Mouse (Mus musculus) intestine, postnatal 0 days (tissue): ENCODE data around the gene Gm20683. TPM values are rescaled to one million over a fixed set of nuclear protein-coding genes. Genes with fewer than 3 reads are reported as not detected.
A peak's percentile ranks its signal among the peaks of the same experiment; 100 is the strongest.

Source experiments
- ATAC-seq: fragments of 200-750 bp; cut with Nextera tagmentation; 2 replicates; pipeline ENCODE4 v1.8.0; 2017; ENCODE audit warnings: mild to moderate bottlenecking, moderate TSS enrichment, moderate library complexity
- H3K27ac ChIP-seq: fragments of 300-500 bp; sonication (generic); 2 replicates; pipeline ENCODE4 v1.5.1; 2014; ENCODE audit warnings: mild to moderate bottlenecking, low read depth, low read length, moderate library complexity
- H3K27me3 ChIP-seq: fragments of 300-500 bp; sonication (generic); replicated peaks from 2 replicates; pipeline ENCODE4 v1.6.1; 2014; ENCODE audit warnings: low read length, mixed read lengths; ENCODE audit not compliant: control insufficient read depth, insufficient read depth
- H3K36me3 ChIP-seq: fragments of 300-500 bp; sonication (generic); 2 replicates; pipeline ENCODE4 v1.6.1; 2014; ENCODE audit warnings: mild to moderate bottlenecking, moderate library complexity; ENCODE audit not compliant: control insufficient read depth, insufficient read depth
- H3K4me1 ChIP-seq: fragments of 300-500 bp; sonication (generic); replicated peaks from 2 replicates; pipeline ENCODE4 v1.6.1; 2014; ENCODE audit warnings: antibody characterized with exemption, low read length, mixed read lengths; ENCODE audit not compliant: control insufficient read depth, insufficient read depth
- H3K4me2 ChIP-seq: fragments of 300-500 bp; sonication (generic); replicated peaks from 2 replicates; pipeline ENCODE4 v1.6.1; 2014; ENCODE audit warnings: low read depth, mild to moderate bottlenecking, moderate library complexity
- H3K4me3 ChIP-seq: fragments of 300-500 bp; sonication (generic); 2 replicates; pipeline ENCODE4 v1.5.1; 2014; ENCODE audit warnings: low read depth, low read length
- H3K9ac ChIP-seq: fragments of 300-500 bp; sonication (generic); 2 replicates; pipeline ENCODE4 v1.6.1; 2014; ENCODE audit warnings: mild to moderate bottlenecking, low read depth, low read length
- H3K9me3 ChIP-seq: fragments of 300-500 bp; sonication (generic); 2 replicates; pipeline ENCODE4 v1.6.1; 2016; ENCODE audit warnings: mixed run types; ENCODE audit not compliant: control insufficient read depth
- CTCF ChIP-seq: sonication (generic); IDR thresholded peaks from 2 replicates; pipeline ENCODE4 v1.5.1; 2016; ENCODE audit warnings: low read depth, mild to moderate bottlenecking, control low read depth, antibody characterized with exemption, moderate library complexity
- WGBS: fragments of 180-500 bp; shearing (Covaris S2); extraction: QIAGEN DNeasy Blood & Tissue Kit; methylation state at CpG from one replicate; pipeline ENCODE4 v1.1.7; 2014; 5-methylcytosine and 5-hydroxymethylcytosine counted together
- polyA plus RNA-seq: library from polyadenylated mRNA; unstranded; fragments of >200 nt; fragmentation: Nextera tagmentation; extraction: Ambion mirVana; gene quantifications from 2 replicates; pipeline ENCODE4 v1.2.1, GENCODE M21; 2015

Gene Gm20683
- polyA plus RNA-seq, 1 experiment from 2014 or later: 0.90 TPM

DNA sequence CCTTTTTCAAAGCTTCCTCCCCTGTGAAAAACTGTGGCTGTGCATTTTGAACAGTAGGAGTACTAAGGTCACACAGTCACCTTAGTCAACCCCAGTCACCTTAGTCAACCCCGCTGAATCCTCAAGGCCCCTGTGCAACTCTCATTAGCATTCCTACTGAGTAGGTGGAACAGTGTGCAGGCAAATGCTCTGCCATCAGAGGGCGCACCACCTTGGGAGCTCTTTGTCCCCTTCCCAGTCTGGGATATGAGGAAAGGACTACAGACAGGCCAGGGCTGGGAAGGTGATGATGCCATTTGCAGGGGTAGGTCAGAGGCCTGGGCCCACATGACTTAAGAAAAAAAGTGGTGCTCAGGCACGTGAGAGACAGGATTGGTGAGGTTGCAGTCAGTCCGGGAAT lies 37.7 kb upstream of the Gm20683 start:
- Histone ChIP-seq H3K9me3 (no peaks in the 10 kb centered on the region), H3K4me1 (peaks cover 6% of the 10 kb centered on the region; the same call in 1 of the 2 replicates), H3K4me3 (no peak overlapping the region), H3K27ac (no peak overlapping the region), H3K27me3 (no peaks in the 10 kb centered on the region), H3K9ac (no peak overlapping the region), H3K36me3 (peaks cover 32% of the 10 kb centered on the region), H3K4me2 (no peak overlapping the region)
- peak; percentile 74 for TF ChIP-seq CTCF
- ATAC-seq: 0 out of 2 replicates have a peak, but pooled peaks have one; percentile 1
- 58% methylated on average over 4 of the region's 4 CpGs for WGBS

DNA sequence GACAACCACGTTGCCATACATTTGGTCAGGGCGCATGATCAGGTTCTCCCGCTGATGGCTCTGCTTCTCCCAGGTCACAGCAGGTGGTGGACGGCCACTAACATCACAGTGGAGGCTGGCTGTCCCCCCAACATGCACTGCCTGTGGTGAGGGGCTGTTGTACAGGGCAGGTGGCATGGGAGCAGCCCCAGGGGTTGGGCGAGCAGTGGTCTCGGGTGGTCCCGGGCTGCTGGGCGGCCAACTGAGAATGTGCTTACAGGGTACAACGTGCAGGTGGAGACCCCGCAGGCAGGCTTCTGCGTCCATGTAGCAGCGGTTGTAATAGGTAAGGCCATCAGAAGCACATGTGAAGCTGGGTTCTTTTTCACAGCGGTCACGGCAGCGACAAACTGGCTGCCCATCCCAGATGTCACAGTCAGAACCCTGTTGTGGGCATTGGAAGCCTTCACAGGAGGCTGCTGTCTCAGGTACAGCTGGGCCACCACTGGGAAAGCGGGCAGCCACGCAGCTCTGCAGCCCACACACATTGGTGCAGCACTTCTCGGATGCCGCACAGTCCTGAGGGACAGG lies 37.1 kb upstream of the Gm20683 start:
- peaks cover 28% of the 10 kb centered on the region for H3K36me3 ChIP-seq
- H3K9me3 ChIP-seq: no peaks in the 10 kb centered on the region
- no peak overlapping the region for H3K4me3 ChIP-seq
- WGBS: 93% methylated on average over 19 of the region's 19 CpGs
- H3K27me3 ChIP-seq: no peaks in the 10 kb centered on the region
- no peak for ATAC-seq
- no peak overlapping the region for H3K4me2 ChIP-seq
- no peak overlapping the region for H3K27ac ChIP-seq
- no peak for TF ChIP-seq CTCF
- H3K9ac ChIP-seq: no peak overlapping the region
- H3K4me1 ChIP-seq: peaks cover 6% of the 10 kb centered on the region; the same call in 1 of the 2 replicates

DNA sequence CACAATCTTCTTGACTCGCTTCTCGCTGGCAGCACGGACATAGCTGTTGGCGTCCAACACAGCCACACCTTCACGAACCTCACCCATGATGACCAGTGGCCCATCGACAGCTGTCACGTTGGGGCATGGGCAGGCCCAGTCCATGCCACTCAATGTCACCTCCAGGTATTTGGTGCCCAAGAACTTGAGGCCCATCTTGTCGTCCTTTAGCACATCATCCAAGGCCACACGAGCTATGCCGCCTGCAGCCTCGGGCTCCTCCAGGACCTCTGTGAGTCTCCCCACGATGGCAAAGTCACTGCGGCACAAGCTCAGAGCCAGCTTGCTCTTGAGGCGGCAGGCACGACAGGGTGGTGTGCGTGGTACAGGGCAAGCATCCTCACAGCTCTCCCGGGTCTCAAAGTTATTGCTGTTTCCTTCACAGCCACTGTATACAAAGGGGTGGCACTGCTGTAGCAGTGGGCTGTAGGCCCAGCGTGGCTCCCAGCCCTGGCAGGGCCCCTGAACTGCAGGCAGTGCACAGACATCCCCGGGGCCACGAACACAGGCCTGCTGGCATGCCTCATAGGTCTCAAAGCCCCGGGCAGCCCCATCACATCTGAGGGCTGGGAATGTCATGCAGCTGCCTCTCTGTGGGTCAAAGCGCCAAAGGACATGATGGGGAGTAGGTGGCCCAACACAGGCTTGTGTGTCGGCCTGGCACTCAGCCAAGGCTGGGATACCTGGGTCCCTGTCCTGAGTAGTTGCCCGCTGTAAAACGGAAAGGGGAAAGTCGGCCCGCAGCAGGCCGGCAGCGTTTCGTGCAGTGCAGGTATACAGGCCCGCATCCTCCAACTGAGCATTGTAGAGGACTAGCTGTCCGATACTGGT lies 36.4 kb upstream of the Gm20683 start:
- Histone ChIP-seq H3K4me2 (no peak overlapping the region), H3K9ac (no peak overlapping the region), H3K4me1 (peaks cover 6% of the 10 kb centered on the region; the same call in 1 of the 2 replicates), H3K27me3 (no peaks in the 10 kb centered on the region), H3K27ac (no peak overlapping the region), H3K36me3 (peaks cover 21% of the 10 kb centered on the region), H3K9me3 (no peaks in the 10 kb centered on the region), H3K4me3 (no peak overlapping the region)
- WGBS: 93% methylated on average over 32 of the region's 32 CpGs
- TF ChIP-seq CTCF: no peak
- ATAC-seq: no peak

DNA sequence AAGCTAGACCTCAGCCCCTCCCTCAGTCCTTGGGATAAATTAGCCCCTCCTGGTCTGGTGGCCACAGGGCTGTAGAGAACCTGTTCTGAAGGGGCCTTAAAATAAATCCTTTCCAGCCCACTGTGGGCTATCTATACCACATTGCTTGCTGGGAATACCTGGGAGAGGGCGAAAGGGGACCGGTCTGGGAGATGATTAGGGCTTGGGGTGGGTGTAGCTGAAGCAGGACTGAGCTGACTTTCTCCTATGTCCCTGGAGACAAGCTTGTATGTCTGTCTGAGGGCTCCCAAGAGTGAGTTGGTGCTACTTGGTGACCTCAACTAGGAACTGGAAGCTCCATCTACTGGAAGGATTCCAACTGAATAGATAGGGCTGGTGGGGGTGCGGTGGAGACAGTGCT lies 35.5 kb upstream of the Gm20683 start:
- WGBS: 86% methylated on average over 3 of the region's 3 CpGs
- no peak overlapping the region for H3K4me2 ChIP-seq
- H3K27me3 ChIP-seq: no peaks in the 10 kb centered on the region

DNA sequence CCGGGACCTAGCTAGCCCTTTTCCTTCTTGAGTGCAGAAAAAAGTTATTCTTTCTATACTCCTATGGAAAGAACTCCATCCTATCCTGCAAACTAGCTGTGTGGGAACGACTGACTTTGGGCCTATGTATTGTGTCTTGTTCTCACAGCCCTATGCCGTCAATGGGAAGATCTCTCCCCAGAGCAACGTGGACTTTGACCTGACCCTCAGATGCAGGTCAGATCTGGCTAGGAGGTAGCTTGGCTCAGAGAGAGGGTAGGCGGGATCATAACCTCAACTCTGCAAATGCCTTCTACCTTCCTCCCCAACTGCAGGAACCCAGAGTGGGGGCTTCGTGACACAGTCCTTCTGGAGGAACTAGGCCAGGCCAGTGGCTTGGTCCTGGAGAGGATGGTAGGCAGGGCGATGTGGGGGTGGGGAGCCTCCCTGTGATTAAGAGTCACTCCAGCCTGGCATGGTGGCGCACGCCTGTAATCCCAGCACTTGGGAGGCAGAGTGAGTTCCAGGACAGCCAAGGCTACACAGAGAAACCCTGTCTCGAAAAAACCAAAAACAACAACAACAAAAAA lies 34.9 kb upstream of the Gm20683 start:
- Histone ChIP-seq H3K27me3 (no peaks in the 10 kb centered on the region), H3K4me1 (peaks cover 6% of the 10 kb centered on the region; the same call in 1 of the 2 replicates), H3K4me3 (peak overlapping the region; percentile 74), H3K27ac (peak overlapping the region; percentile 63; the same call in 1 of the 2 replicates), H3K9me3 (no peaks in the 10 kb centered on the region), H3K4me2 (peak overlapping the region; percentile 86), H3K36me3 (peaks cover 10% of the 10 kb centered on the region), H3K9ac (peak overlapping the region; percentile 50; the same call in 1 of the 2 replicates)
- WGBS: 43% methylated on average over 10 of the region's 10 CpGs
- no peak for TF ChIP-seq CTCF
- no peak; the same call in 1 of the 2 replicates for ATAC-seq

More for the DNA sequence above, 35.5 kb upstream of the Gm20683 start:
- no peaks in the 10 kb centered on the region for H3K9me3 ChIP-seq
- TF ChIP-seq CTCF: no peak
- H3K27ac ChIP-seq: no peak overlapping the region
- H3K9ac ChIP-seq: no peak overlapping the region; the same call in 1 of the 2 replicates
- peaks cover 6% of the 10 kb centered on the region; the same call in 1 of the 2 replicates for H3K4me1 ChIP-seq
- H3K4me3 ChIP-seq: no peak overlapping the region
- ATAC-seq: no peak
- peaks cover 15% of the 10 kb centered on the region for H3K36me3 ChIP-seq
